Mouse (Mus musculus) neural tube, embryonic 15.5 days (tissue): ENCODE measurements around the gene Slc22a17. TPM values are rescaled to one million over a fixed set of nuclear protein-coding genes. Genes with fewer than 3 reads are reported as not detected.

ENCODE experiments used
- ATAC-seq: fragments of 200-750 bp; cut with Nextera tagmentation; 2 replicates; pipeline ENCODE4 v1.8.0; 2017; ENCODE audit warnings: mild to moderate bottlenecking, moderate TSS enrichment, moderate library complexity; ENCODE audit not compliant: low FRiP score
- H3K27ac ChIP-seq: fragments of 300-500 bp; sonication (generic); replicated peaks from 2 replicates; pipeline ENCODE4 v1.5.1; 2015; ENCODE audit warnings: mild to moderate bottlenecking, inconsistent platforms
- H3K27me3 ChIP-seq: fragments of 300-500 bp; sonication (generic); replicated peaks from 2 replicates; pipeline ENCODE4 v1.6.1; 2015; ENCODE audit warnings: inconsistent platforms
- H3K36me3 ChIP-seq: fragments of 300-500 bp; sonication (generic); 2 replicates; pipeline ENCODE4 v1.6.1; 2015; ENCODE audit warnings: inconsistent platforms
- H3K4me1 ChIP-seq: fragments of 300-500 bp; sonication (generic); 2 replicates; pipeline ENCODE4 v1.6.1; 2015; ENCODE audit warnings: inconsistent platforms
- H3K4me2 ChIP-seq: fragments of 300-500 bp; sonication (generic); 2 replicates; pipeline ENCODE4 v1.6.1; 2015; ENCODE audit warnings: inconsistent platforms, mild to moderate bottlenecking, moderate library complexity
- H3K4me3 ChIP-seq: fragments of 300-500 bp; sonication (generic); replicated peaks from 2 replicates; pipeline ENCODE4 v1.5.1; 2015; ENCODE audit warnings: mild to moderate bottlenecking, inconsistent platforms
- H3K9ac ChIP-seq: fragments of 300-500 bp; sonication (generic); replicated peaks from 2 replicates; pipeline ENCODE4 v1.6.1; 2015; ENCODE audit warnings: mild to moderate bottlenecking, inconsistent platforms
- H3K9me3 ChIP-seq: fragments of 300-500 bp; sonication (generic); replicated peaks from 2 replicates; pipeline ENCODE4 v1.6.1; 2016; ENCODE audit warnings: inconsistent platforms
- WGBS: fragments of 180-500 bp; shearing (Covaris S2); methylation state at CpG from one replicate; pipeline ENCODE4 v1.1.7; 2015; ENCODE audit warnings: mixed read lengths; 5-methylcytosine and 5-hydroxymethylcytosine counted together
- polyA plus RNA-seq: library from polyadenylated mRNA; unstranded; fragments of >200 nt; fragmentation: Nextera tagmentation; extraction: Ambion mirVana; gene quantifications from 2 replicates; pipeline ENCODE4 v1.2.1, GENCODE M21; 2015

Gene Slc22a17
- polyA plus RNA-seq, 1 experiment from 2014 or later: 297 TPM

DNA sequence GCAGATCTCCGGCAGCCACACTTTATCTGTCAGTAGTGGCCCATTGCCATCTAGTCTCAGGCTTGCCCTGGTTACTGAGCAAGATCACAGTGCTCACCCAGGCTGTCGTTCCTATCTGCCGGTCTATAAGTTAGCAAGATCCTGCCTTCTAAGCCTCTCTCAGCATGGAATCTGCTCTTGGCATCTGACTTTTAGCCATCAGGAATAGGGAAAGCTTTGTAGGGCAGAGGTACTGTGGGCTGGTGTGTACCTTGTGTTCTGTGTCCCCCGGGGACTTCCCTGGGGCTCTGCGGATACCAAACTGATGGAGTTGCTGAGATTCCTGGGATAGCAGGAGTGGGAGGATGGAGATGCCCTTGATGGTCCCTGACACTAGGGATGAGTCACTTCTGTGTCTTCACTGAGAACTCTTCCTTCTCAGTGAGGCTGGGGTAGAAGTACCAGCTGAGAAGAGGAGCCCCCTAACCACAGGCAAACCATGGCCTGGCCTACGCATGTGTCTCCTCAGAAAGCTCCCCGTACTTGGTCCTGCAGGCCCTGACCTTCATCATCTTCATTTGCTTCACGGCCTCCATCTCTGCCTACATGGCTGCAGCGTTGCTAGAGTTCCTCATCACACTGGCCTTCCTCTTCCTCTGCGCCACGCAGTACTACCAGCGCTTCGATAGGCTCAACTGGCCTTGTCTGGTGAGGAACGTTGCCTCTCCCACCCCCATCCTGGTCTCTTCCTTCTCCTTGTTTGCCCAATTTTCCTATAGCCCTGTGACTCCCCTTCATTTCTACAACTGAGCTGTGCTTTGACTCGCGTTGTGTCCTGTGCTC is 24.6 kb upstream of the Slc22a17 start:
- ATAC-seq: no peak
- Histone ChIP-seq H3K4me1 (peaks cover 15% of the 10 kb centered on the region), H3K9ac (no peak overlapping the region), H3K27me3 (no peaks in the 10 kb centered on the region), H3K36me3 (no peaks in the 10 kb centered on the region), H3K27ac (no peak overlapping the region), H3K4me3 (no peak overlapping the region), H3K4me2 (peak overlapping the region; percentile 3; the same call in 1 of the 2 replicates), H3K9me3 (no peaks in the 10 kb centered on the region)
- WGBS: 91% methylated on average over 16 of the region's 16 CpGs

GRCm38 (mm10) chr14:54936831-54937160 is 23.9 kb upstream of the Slc22a17 start:
- Histone ChIP-seq H3K9me3 (no peaks in the 10 kb centered on the region), H3K9ac (peak overlapping the region; percentile 10; the same call in 1 of the 2 replicates), H3K36me3 (no peaks in the 10 kb centered on the region), H3K27me3 (no peaks in the 10 kb centered on the region), H3K4me2 (peak overlapping the region; percentile 39), H3K27ac (peak overlapping the region; percentile 49), H3K4me1 (peaks cover 15% of the 10 kb centered on the region), H3K4me3 (no peak overlapping the region)
- no peak for ATAC-seq
- 57% methylated on average over 6 of the region's 6 CpGs for WGBS

GRCm38 (mm10) chr14:54935904-54936830 is 23.2 kb upstream of the Slc22a17 start, which contains the start of gene Cmtm5:
TSS of gene Cmtm5 (plus strand) at chr14:54936261.
- H3K4me2 ChIP-seq: peak within 1 kb of the TSS; percentile 39
- peak within 1 kb of the TSS; percentile 10; the same call in 1 of the 2 replicates for H3K9ac ChIP-seq
- H3K4me3 ChIP-seq: no peak within 1 kb of the TSS
- peak; percentile 65 for ATAC-seq
- peak within 1 kb of the TSS; percentile 49 for H3K27ac ChIP-seq
- H3K4me1 ChIP-seq: peaks cover 15% of the 10 kb centered on the region
- no peaks in the 10 kb centered on the region for H3K36me3 ChIP-seq
- no peaks in the 10 kb centered on the region for H3K9me3 ChIP-seq
- H3K27me3 ChIP-seq: no peaks in the 10 kb centered on the region
- 32% methylated on average over 8 of the region's 8 CpGs for WGBS

DNA sequence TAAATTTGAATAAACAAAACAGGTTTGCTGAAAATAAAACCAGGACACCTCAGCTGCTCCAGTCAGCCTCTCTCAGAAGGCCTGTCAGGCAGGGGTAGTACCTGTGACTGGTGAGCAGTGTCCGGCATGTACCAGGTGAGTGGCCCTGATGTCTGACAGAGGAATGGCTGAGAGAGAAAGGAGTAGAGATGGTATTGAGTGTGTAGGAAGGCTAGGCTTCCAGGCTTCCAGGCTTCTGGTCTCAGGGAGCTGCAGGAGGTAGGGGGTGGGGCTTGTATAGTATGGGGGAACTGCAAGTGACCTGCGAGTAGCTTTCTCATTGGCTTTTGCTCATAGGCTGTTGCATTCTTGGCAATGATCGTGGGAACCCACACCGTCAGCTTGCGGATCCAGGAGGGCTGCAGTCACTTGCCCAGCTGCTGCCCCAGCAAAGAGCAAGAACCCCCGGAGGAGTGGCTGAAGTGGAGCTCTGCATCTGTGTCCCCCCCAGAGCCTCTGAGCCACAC is 19.8 kb upstream of the Slc22a17 start, which contains the start of gene Il25:
Gene Il25, plus strand, starts transcription at position 51 of the 506 bp plus-strand sequence.
- no peak for ATAC-seq
- Histone ChIP-seq H3K4me2 (no peak within 1 kb of the TSS), H3K9me3 (no peaks in the 10 kb centered on the region), H3K36me3 (no peaks in the 10 kb centered on the region), H3K9ac (no peak within 1 kb of the TSS), H3K4me1 (peaks cover 19% of the 10 kb centered on the region), H3K27me3 (0 out of 2 replicates have a peak, but pooled peaks cover 1% of the 10 kb centered on the region), H3K4me3 (no peak within 1 kb of the TSS), H3K27ac (no peak within 1 kb of the TSS)
- 20% methylated on average over 6 of the region's 6 CpGs for WGBS

GRCm38 (mm10) chr14:54930431-54930830 is 17.5 kb upstream of the Slc22a17 start:
- H3K27me3 ChIP-seq: 0 out of 2 replicates have a peak, but pooled peaks cover 3% of the 10 kb centered on the region
- 7% methylated on average over 2 of the region's 2 CpGs for WGBS
- H3K36me3 ChIP-seq: no peaks in the 10 kb centered on the region
- H3K9ac ChIP-seq: no peak overlapping the region
- no peak overlapping the region for H3K4me3 ChIP-seq
- no peaks in the 10 kb centered on the region for H3K9me3 ChIP-seq
- H3K27ac ChIP-seq: no peak overlapping the region
- peaks cover 32% of the 10 kb centered on the region for H3K4me1 ChIP-seq
- no peak for ATAC-seq
- H3K4me2 ChIP-seq: no peak overlapping the region

DNA sequence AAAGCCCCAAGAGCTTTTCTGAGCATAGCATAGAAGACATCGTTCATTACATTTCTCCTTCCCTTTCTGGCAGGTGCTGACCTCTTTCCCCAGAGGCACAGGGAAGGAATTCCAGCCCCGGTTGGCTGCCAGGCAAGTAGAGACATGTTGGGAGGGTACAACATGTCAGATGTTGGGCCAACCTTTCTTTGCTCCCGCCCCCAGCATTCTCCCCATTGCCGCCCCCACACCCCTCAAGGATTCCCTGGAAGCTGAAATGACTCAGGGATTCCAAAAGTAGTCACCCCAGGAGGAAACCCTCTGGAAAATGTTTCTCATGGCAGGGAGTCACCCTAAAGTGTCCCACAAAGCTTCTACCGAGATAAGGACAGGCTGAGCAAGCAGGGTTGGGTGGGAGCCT is 16.9 kb upstream of the Slc22a17 start:
- Histone ChIP-seq H3K9me3 (no peaks in the 10 kb centered on the region), H3K27me3 (0 out of 2 replicates have a peak, but pooled peaks cover 3% of the 10 kb centered on the region), H3K4me3 (no peak overlapping the region), H3K4me1 (peaks cover 38% of the 10 kb centered on the region), H3K27ac (no peak overlapping the region), H3K4me2 (no peak overlapping the region), H3K9ac (no peak overlapping the region), H3K36me3 (no peaks in the 10 kb centered on the region)
- WGBS: 82% methylated on average over 5 of the region's 5 CpGs
- no peak for ATAC-seq

GRCm38 (mm10) chr14:54927296-54927695 is 14.4 kb upstream of the Slc22a17 start:
- peak overlapping the region; percentile 88 for H3K27ac ChIP-seq
- peak overlapping the region; percentile 52 for H3K4me3 ChIP-seq
- 0 out of 2 replicates have a peak, but pooled peaks cover 3% of the 10 kb centered on the region for H3K27me3 ChIP-seq
- 13% methylated on average over 7 of the region's 7 CpGs for WGBS
- peaks cover 49% of the 10 kb centered on the region for H3K4me1 ChIP-seq
- no peak for ATAC-seq
- H3K9ac ChIP-seq: peak overlapping the region; percentile 68; the same call in 1 of the 2 replicates
- H3K36me3 ChIP-seq: no peaks in the 10 kb centered on the region
- H3K4me2 ChIP-seq: peak overlapping the region; percentile 97
- H3K9me3 ChIP-seq: no peaks in the 10 kb centered on the region

DNA sequence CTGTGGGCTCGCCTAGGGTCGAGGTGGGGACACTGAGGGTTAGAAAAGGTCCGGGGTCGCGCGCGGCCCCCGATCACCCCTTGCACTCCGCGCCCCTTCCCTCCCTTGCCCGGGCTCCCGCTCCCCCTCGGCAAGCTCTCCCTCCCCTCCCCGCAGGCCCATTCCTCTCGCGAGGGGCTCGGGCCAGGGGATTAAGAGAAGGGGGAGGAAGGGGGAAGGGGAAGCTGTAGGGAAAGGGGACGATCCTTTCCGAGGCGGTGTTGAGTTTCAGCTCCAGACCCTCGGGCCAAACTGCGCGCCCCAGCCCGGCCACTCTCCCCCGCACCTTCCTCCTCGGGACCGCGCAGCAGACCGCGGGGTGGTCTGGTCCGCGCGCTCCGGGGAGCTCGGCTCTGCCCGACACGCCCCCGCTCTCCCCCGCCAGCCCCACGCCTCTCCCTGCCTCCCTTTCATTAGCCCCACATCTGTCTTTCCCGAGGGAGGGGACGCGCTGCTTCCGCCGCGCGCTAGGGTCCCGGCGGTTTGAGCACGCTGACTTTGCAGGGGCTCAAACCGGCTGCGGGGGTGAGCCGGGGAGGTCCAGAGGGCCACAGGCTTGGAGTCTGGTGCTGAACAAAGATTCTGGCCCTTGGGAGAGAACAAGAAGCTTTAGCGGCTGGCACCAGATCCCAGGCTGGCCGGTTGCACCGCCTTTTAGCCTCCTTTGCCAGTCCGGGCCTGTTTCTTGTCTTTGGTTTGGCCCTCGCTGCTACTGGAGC is 13.6 kb upstream of the Slc22a17 start:
- peak; percentile 71 for ATAC-seq
- under 1% methylated on average over 46 of the region's 58 CpGs for WGBS
- Histone ChIP-seq H3K27me3 (0 out of 2 replicates have a peak, but pooled peaks cover 3% of the 10 kb centered on the region), H3K9ac (peak overlapping the region; percentile 68), H3K27ac (peak overlapping the region; percentile 88), H3K4me3 (peak overlapping the region; percentile 52), H3K36me3 (no peaks in the 10 kb centered on the region), H3K9me3 (no peaks in the 10 kb centered on the region; the same call in 1 of the 2 replicates), H3K4me2 (peak overlapping the region; percentile 97), H3K4me1 (peaks cover 49% of the 10 kb centered on the region)

DNA sequence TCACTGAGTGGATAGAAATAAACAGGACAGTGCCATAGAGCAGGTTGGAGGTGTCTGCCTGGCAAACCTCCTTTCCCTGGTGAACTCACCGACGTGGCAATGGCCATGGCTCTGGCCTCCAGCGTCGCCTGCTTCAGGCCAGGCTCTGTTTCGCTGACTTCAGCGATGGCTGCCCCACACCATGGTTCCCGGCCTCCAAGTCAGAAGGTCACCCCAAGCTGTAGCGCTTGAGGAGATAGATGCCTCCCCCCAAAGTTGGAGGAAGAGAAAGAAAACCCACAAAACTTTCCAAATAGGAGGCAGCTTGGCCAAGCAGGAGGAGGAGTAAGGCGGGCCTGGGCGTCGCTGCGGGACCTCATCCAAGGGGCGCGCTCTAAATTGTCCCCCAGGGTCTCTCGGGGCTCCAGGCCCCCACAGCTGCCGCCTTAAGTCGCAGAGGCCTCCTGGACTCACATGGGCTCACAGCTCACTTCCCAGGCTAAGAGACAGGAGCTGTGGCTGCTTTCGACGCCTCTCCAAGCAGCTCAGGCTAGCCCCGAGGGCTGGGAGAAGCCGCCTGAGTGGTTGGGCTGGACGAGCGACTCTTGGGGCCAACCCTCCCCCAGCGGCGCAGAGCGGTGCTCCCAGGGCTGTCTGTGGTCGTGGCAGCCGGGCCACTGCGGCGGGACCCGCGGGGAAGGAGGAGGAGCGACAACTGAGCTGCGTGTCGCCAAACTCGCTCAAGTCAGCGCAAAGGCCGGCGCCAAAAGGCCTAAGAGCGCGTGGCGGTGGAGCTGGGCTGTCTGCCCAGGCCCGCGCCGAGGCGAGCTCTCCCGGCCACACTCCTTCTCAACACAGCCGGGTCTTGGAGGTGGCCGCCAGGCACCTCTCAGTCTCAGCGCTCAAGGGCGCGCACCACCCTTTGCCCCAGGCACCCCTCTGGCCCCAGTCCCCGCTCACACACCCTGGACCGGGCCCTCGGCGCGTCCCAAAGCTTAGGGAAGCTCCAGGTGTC is 12.7 kb upstream of the Slc22a17 start, which contains the start of gene Efs:
Gene Efs, minus strand, starts transcription at position 778 of the 994 bp plus-strand sequence.
- Histone ChIP-seq H3K27me3 (0 out of 2 replicates have a peak, but pooled peaks cover 3% of the 10 kb centered on the region), H3K4me2 (peak within 1 kb of the TSS; percentile 97), H3K4me3 (peak within 1 kb of the TSS; percentile 52), H3K4me1 (peaks cover 49% of the 10 kb centered on the region), H3K27ac (peak within 1 kb of the TSS; percentile 88), H3K9me3 (no peaks in the 10 kb centered on the region; the same call in 1 of the 2 replicates), H3K9ac (peak within 1 kb of the TSS; percentile 68), H3K36me3 (peaks cover 6% of the 10 kb centered on the region; the same call in 1 of the 2 replicates)
- WGBS: under 1% methylated on average over 57 of the region's 57 CpGs
- ATAC-seq: peak; percentile 45
